Mouse (Mus musculus) liver, adult 2 months (tissue): Measurements from ENCODE around the gene Per1.

Experiments used
- CTCF ChIP-seq: fragments of 200-500 bp; IDR thresholded peaks from 2 replicates; pipeline ENCODE4 v1.5.1; 2011; ENCODE audit warnings: low read depth, low read length, control low read depth
- POLR2A ChIP-seq: fragments of 200-500 bp; IDR thresholded peaks from 2 replicates; pipeline ENCODE4 v1.6.1; 2011; ENCODE audit warnings: low read length, control low read depth; ENCODE audit not compliant: insufficient read depth; ENCODE audit errors: extremely low read depth

- TF ChIP-seq CTCF (no peak), POLR2A (no peak)
Observed at GRCm38 (mm10) chr11:69124498-69124847, 29.5 kb downstream of the Per1 start.
